Mouse (Mus musculus): ENCODE measurements around the gene Rasgrf1. TPM values are rescaled to one million over a fixed set of nuclear protein-coding genes. Genes with fewer than 3 reads are reported as not detected.
A peak's percentile ranks its signal among the peaks of the same experiment; 100 is the strongest.

Rasgrf1 gene
- total RNA-seq, 2 experiments from 2014 or later = 213 to 223 TPM

DNA sequence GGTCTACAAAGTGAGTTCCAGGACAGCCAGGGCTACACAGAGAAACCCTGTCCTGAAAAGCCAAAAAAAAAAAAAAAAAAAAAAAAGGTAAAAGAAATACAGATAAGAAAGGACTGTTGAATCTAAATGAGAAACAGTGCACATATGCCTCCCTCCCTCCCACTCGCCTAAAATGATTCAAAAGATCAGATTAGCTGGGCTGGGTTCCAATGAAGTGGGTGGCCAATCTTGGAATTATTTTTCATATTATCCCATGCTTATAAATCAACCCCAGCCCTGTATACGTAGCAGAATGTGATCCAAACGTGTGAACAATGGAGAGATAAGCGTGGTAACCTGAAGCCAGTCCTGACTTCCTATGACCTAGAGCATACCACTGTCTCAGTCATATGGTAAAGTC, 8.5 kb upstream of the Rasgrf1 start:
- no peak for DNase-seq (ENCODE audit: low spot score in 2 of 2)
- intact Hi-C loops (cut with DNase I) = no loop called here

DNA sequence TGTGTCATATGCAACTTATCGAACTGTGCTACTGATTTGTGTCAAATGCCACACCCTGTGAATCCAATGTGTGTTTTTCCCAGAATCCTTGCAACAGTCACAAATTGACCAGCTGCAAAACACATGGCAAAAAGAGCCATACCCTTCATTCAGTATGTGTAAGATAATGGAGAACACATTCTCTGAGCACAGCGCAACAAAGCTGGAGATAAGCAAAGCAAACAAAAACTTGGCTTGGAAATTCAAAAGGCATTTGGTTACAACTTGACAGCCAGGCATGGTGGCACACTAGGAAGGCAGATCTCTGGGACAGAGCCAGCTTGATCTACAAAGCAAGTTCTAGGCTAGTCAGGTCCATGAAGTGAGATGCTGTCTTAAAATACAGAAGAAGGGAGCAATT, 6.9 kb upstream of the Rasgrf1 start:
- no peak for DNase-seq (ENCODE audit: low spot score in 2 of 2)
- intact Hi-C loops (cut with DNase I) = no loop called here

DNA sequence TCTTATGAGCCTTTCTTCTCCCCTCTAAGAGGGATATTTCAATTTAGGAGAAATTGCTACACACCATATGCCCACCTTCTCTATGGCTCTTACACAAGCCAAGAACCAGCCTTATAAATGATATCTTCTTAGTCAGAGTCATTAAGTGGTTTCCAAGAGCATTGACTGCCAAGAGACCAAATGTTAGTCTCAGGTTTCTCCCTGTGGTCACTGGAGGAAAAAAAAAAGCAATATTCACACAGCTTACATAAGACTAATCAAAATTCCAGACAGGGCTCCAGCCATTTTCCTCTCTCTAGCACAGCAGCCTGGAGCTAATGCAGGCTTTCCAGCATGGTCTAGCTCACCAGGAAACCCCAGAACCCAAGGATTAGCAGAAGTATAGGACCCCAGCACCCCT, 3.1 kb upstream of the Rasgrf1 start:
- intact Hi-C loops (cut with DNase I) = loop anchor here (5.0 kb wide), 1 partner anchor 64 kb away; no protein-coding TSS in a partner anchor
- DNase-seq (ENCODE audit: low spot score in 2 of 2) = no peak

DNA sequence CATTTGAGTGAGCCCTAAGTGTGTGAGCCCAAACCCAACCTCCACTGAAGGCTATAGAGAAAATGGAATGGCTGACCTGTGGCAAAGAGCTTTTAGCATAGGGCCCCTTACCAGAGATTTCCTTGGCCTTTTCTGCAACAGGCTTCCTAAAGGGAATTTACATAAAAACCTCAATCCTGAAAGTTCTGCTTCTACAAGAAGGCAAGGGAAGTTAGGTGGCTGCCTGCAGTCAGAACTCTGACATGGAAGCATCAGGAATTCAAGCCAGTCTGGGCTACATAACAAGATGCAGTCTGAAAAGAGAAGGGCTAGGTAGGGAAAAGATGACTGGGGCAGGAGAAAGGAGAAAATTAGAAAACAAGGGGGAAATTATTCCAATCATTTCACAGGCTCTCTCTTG, 1.8 kb upstream of the Rasgrf1 start:
- DNase-seq (ENCODE audit: low spot score in 2 of 2) = no peak
- intact Hi-C loops (cut with DNase I) = loop anchor here (2.0 to 5.0 kb wide), 2 partner anchors 66 to 81 kb away; no protein-coding TSS in a partner anchor

DNA sequence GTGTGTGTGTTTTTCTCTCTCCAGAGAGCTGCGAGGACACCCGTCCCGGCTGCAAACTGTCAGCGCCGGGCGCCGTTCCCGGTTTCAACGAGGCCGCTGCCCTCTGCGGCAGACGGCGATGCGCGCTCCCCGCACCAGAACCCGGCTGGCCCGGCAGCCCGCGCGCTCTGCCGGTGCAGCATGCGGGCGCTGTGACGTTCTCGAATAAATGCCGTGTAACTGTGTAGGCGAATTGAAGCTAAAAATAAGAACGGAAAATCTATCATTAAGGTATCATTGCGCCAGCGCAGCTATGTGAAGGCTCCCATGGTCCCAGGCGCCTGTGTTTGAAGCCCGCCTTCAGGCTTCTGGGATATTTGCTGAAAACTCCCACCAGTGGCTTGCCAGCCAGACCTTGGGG, 1.1 kb upstream of the Rasgrf1 start:
- intact Hi-C loops (cut with DNase I) = loop anchor here (2.0 to 5.0 kb wide), 2 partner anchors 66 to 82 kb away; no protein-coding TSS in a partner anchor
- DNase-seq (ENCODE audit: low spot score in 2 of 2) = peak; percentile 69 to 73

DNA sequence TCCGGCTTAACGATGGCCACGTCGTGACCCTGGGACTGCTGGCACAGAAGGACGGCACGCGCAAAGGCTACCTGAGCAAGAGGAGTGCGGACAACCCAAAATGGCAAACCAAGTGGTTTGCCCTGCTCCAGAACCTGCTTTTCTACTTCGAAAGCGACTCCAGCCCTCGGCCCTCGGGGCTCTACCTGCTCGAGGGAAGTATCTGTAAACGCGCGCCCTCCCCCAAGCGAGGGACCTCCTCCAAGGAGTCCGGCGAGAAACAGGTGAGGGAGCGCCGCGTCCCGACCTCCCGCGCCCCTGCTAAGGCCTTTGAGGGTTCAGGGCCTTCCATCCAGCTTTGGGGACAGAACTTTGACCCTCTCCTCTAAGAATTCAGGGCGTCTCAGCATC, 298 bp downstream of the Rasgrf1 start:
- intact Hi-C loops (cut with DNase I) = no loop called here
- no peak for DNase-seq (ENCODE audit: low spot score in 2 of 2)

DNA sequence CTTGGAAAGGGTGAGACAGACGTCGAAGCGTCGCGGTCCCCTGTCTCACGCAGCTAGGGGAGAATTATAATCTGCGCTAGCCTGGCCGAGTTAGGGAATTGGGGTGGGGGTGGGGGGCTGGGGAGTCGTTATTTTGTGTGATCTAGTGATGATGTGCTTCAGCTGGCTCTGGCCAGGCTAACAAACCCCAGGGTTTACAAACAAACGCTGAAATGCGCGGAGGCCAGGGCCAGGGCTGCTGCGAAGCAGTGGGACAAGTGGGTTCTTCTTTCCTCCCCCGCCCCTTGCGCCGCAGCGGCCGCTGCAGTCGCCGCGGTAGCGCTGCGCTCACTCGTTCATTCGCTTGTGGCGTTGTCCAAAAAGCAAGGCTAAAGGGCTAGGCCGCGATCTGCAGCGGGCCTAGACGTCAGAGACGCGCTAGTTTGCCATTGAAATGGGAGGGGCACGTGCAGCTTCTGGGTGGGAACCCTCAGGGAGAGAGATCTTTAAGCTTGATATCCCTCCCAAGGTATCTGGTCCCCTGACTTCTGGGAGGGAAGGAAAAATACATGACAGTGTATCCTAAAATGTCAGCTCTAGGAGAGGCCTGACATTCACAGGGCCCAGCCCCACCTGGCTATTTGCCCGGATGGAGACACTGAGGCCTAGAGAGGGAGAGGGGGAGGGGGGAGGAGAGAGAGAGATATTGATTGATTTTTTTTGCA, 1.2 kb downstream of the Rasgrf1 start:
- DNase-seq (ENCODE audit: low spot score in 2 of 2) = no peak

DNA sequence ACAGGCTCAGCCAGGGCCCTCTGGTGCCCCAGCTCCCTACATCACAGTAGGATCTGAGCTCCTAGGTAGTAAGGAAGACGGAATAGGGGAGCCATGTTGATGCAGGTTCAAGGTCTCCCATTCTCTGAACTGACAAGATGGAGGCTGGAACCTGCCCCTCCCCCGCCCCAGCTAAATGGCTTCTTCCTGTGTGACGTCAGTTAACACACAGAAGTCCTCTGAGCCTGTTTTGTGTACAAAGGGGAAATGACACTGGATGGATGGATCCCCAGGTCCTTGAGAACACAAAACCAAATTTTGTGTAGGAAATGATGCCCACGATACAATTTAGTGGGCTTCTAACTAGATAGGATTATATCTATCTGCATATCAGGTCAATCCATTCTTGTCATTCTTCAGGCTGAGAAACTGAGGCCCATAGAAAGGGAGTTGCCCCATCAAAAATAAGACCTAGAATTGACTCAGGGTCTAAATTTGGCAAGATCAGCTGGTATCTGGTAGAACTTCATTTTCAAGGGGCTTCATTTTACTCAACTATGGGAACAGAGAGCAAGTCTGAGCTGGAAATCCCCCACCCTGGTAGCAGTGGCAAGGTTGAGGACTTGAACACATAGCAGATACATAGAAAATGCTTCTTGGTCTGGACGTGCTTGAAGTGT, 2.3 kb downstream of the Rasgrf1 start:
- intact Hi-C loops (cut with DNase I) = no loop called here
- DNase-seq (ENCODE audit: low spot score in 2 of 2) = no peak

More for the DNA sequence above, 1.2 kb downstream of the Rasgrf1 start:
- intact Hi-C loops (cut with DNase I) = no loop called here

DNA sequence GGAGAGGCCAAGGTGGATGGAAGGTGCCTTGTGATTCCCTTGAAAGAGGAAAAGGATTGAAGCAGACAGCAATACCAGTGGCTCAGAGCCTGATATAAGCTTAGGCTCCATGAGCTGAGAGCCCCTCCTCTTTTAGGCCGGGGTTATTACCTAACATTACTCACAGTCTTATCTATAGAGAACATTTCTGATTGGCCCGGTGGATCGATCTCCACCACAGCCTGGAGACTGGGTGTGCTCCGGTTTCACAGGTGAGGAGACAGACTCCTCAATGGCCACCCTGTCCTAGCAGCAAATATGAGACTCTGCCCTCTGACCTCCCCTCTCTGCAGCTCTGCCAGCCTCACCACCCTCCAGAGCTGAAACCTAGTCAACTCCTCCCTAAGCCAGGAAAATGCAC, 3.4 kb downstream of the Rasgrf1 start:
- intact Hi-C loops (cut with DNase I) = no loop called here
- no peak for DNase-seq (ENCODE audit: low spot score in 2 of 2)

DNA sequence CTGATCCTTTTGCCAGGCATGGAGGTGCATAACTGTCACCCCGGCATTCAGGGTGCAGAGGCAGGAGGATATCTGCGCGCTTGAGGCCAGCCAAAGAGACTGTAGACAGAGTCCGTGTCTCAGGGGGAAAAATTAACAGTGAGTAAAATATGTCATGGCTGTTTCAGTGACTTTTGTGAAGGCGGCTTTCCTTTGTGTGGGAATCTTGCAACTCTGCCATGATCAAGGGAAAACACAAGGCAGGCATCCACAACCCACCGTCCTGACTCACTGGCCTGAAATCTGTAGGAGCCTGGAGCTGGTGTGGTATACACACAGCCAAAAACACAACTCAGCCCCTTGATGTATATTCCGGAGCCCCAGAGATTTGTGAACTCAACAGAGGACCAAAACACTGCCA, 6.8 kb downstream of the Rasgrf1 start:
- peak in 1 of 2 experiments; percentile 69 for DNase-seq (ENCODE audit: low spot score in 2 of 2)
- intact Hi-C loops (cut with DNase I) = no loop called here

DNA sequence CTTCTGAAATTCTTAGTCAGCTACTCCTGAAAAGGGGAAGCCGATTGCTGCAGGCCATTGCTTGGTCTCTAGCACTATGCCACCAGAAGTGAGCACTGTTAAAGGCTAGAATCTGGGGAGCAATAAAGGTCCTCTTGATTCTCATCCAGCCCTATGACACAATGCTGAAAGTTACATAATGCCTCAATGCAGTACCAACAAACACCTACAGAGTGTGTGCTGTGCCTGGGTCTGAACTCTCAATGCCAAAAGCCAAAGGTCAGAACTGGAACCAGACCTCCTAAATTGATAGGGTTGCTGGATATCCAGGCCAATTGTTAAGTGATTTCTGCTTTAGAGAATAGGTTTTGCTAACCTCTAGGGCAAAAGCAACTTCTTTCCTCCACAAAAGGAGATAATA, 7.7 kb downstream of the Rasgrf1 start:
- intact Hi-C loops (cut with DNase I) = no loop called here
- no peak for DNase-seq (ENCODE audit: low spot score in 2 of 2)

DNA sequence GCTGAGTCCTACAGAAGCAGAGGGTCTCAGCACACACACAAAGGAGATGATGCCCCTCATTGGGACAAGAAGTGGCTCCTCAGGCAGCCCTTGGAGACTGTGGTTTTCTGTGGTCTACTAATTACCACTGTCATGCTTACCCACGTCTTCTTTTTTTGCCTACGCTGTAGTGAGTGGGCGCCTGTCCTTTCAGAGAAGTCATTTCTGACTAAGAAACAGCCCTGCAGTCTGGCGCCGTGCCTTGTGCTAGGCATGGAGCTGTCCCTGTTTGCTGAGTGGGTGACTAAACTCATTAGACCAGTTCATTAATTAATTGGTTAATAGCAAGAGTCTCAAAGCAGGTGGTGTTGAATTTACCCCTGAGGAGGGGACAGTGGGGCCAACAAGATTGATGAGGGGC, 9.1 kb downstream of the Rasgrf1 start:
- intact Hi-C loops (cut with DNase I) = no loop called here

DNA sequence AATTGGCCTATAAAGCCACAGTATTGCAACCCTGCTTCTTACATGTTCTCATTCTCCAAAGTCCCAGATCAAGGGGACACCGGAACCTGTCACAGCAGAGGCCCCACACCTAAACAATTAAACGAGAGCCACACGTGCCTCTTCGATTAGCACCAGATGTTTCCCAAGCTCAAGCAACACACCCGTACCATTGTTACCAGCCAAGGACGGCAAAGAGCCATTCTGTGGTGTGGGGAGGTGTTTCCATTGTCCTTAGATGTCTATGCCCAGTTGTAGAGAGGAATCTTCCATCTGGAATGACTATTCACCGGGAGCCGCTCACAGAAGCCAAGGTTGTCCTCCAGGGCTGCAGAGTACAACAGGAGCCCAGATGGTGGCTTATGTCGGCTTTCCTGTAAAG, 11.4 kb downstream of the Rasgrf1 start:
- DNase-seq (ENCODE audit: low spot score in 2 of 2) = no peak
- intact Hi-C loops (cut with DNase I) = no loop called here

More for the DNA sequence above, 9.1 kb downstream of the Rasgrf1 start:
- DNase-seq (ENCODE audit: low spot score in 2 of 2) = peak; percentile 63 to 83

DNA sequence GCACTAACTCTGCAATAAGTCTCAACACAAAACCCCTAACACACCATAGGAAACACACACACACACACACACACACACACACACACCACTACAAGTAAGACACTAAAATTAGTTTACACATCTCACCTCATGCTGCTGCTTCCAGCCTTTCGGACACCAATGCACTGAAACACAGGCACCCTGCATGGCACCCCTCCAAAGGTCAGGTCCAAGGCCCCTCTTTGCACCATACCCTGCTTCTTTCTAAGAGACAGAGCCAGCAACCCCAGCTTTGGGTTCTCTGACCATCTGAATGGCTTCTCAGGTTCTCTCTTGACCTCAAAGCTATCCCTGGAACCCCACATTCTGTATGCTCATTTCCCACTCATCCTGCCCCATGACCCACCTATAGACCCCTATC, 13.0 kb downstream of the Rasgrf1 start:
- intact Hi-C loops (cut with DNase I) = no loop called here
- DNase-seq (ENCODE audit: low spot score in 2 of 2) = no peak

DNA sequence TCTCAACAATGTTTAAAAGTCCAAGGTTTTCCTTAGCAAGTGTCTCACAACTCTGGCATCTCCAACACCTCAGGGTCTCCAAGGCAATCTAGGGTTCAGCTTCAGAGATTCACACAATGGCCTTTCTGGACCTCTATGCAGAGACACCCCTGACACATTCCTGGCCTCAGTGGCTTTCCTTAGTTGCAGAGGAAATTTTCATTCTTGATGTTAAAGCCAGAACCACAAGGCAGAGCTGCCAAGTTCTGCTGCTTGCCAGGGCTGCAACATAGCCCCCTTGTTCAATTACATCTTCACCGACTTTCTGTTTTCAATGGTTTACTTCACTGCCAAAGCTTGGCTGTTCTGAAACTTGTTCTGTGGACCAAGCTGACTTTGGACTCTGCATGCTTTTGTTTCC, 15.1 kb downstream of the Rasgrf1 start:
- DNase-seq (ENCODE audit: low spot score in 2 of 2) = no peak
- intact Hi-C loops (cut with DNase I) = no loop called here

DNA sequence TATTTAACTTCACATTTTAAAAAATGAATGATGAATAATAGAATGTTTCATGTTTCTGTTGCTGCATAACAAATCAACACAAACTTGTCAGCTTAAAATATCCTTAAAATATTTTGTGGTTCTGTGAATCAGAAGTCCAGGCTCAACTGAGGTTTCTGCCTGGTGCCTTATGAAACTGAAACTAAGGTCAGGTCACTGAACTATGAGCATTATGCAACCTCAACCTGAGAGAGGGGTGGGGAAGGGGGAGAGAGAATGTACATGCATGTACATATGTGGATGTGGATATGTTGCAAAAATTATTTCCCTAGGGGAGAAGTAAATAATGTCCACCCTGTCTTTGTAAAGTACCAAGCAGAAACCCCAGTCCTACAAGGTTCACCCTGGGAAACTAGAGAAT, 18.8 kb downstream of the Rasgrf1 start:
- no peak for DNase-seq (ENCODE audit: low spot score in 2 of 2)
- intact Hi-C loops (cut with DNase I) = no loop called here

DNA sequence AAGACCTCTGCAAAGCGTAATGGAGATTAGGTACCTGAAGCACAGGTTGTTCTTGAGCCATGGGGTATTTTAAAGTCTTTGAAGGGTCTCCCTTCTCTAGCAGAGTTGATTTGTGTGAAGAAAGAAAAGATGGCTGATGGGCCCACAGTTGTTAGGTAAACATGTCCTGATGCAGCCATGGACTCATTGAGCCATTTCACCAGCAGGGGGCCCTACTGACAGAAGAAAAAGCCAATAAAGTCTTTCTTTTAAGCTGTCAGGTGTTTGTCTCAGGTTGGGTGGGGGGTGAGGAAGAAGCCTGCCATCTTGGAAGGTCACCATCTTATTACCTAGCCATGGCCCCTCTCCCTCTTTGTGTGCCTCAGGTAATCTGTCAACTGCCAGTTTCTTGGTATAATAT, 30.7 kb downstream of the Rasgrf1 start:
- no peak for DNase-seq (ENCODE audit: low spot score in 2 of 2)
- intact Hi-C loops (cut with DNase I) = no loop called here

DNA sequence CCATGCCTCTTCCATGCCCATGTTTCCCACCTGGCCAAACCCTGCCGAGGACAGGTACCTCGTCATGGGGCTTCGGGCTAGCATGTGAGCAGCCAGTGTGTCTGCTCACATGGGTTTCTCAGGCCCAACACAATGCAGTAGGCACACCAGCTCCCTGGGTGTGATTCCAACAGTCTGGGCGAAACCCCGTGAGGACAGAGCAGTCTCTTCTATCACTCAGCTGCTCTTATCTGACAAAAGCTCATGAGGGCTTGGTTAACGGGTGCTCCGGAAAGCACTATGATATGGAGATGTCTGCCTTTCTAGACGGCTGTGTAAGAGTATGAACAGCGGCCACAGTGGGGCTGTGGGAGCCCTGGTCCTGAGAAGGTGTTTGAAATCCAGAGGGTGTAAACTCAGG, 37.1 kb downstream of the Rasgrf1 start:
- DNase-seq (ENCODE audit: low spot score in 2 of 2) = no peak
- intact Hi-C loops (cut with DNase I) = no loop called here

DNA sequence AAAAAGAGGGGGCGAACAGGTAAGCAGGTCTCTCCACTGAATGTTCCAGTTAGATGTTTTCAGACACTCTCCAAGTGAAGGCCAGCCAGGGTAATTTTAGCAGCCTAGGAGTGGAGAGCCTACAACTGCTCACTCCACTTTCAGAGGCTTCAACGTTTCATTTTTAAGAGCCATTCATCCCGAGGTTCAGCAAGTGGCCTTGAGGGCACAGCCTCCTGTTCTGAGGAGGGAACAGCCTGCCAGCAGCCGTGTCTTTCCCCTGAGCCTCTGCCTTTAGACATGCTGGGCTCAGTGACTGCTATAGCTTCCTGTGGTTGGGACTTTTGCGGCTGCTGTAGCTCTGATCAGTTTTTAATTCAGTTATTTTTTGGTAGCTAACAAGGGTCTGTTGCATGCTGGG, 38.9 kb downstream of the Rasgrf1 start:
- no peak for DNase-seq (ENCODE audit: low spot score in 2 of 2)
- intact Hi-C loops (cut with DNase I) = no loop called here

DNA sequence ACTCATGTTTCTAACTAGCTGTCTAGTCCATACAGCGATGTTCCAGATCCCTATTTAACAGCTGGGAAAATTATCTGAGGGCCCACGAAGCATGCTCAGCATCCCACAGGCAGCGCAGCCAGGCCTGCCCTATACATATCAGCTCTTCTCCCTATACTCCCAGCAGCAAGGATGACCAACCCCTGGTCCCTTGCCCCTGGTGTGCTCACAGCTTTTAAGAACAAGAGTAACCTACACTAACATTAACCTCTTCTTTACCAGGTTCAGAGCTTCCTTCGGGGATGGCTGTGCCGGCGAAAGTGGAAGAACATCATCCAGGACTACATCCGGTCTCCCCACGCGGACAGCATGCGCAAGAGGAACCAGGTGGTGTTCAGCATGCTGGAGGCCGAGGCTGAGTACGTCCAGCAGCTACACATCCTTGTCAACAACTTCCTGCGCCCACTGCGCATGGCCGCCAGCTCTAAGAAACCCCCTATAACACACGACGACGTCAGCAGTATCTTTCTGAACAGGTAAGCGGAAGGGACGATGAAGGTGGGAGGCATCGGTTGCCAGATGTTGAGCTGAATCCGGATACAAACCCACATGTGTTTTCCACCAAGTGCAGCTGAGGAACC, 44.0 kb downstream of the Rasgrf1 start:
- intact Hi-C loops (cut with DNase I) = no loop called here
- DNase-seq (ENCODE audit: low spot score in 2 of 2) = no peak

DNA sequence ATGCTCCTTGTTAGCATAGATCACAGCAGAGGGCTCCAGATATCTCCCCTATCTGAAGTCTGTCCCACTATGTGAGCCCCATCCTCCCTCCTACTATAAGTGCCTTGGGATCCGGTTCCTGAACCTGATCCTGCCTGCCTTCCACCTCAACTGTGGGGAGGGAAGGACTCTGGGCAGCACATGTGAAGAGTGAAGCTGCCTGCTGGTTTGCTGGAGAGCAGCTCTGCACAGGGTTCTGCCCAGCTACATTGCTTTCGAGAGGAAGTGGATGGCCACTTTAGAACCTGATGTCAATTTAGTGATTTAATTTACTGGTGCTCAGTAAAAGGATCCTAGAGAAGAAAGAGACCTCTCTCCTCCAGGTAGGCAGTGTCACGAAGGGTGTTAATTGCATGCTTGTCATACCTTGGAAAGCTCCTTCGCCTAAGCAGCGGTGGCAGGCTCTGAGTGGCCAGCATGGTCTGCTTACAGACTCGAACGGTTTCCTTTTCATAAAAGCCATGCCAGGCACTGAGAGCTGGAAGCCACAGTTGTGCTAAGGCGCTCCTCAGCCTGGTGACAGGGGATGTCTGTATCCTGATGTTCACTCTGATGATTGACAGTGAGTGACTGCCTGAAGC, 45.3 kb downstream of the Rasgrf1 start:
- intact Hi-C loops (cut with DNase I) = no loop called here
- no peak for DNase-seq (ENCODE audit: low spot score in 2 of 2)

Data from left cerebral cortex, postnatal 25 days (tissue).